Mouse (Mus musculus) hindbrain, postnatal 0 days (tissue): Measurements from ENCODE around the gene Dusp12. TPM values are rescaled to one million over a fixed set of nuclear protein-coding genes. Genes with fewer than 3 reads are reported as not detected.
A peak's percentile ranks its signal among the peaks of the same experiment; 100 is the strongest.

ENCODE experiments used
- ATAC-seq: fragments of 200-750 bp; cut with Nextera tagmentation; 2 replicates; pipeline ENCODE4 v1.8.0; 2017; ENCODE audit warnings: mild to moderate bottlenecking, moderate TSS enrichment, moderate library complexity
- DNase-seq: peaks from one replicate; pipeline ENCODE4 v3.0.0-alpha.2; 2015; ENCODE audit warnings: low spot score
- H3K27ac ChIP-seq: fragments of 300-500 bp; sonication (generic); 2 replicates; pipeline ENCODE4 v1.5.1; 2014; ENCODE audit warnings: mild to moderate bottlenecking
- H3K27me3 ChIP-seq: fragments of 300-500 bp; sonication (generic); 2 replicates; pipeline ENCODE4 v1.6.1; 2014; ENCODE audit warnings: low read length, mixed read lengths; ENCODE audit not compliant: insufficient read depth
- H3K36me3 ChIP-seq: fragments of 300-500 bp; sonication (generic); 2 replicates; pipeline ENCODE4 v1.6.1; 2014; ENCODE audit warnings: low read length, mixed read lengths; ENCODE audit not compliant: insufficient read depth
- H3K4me1 ChIP-seq: fragments of 300-500 bp; sonication (generic); 2 replicates; pipeline ENCODE4 v1.6.1; 2014; ENCODE audit warnings: antibody characterized with exemption, low read length, mixed read lengths; ENCODE audit not compliant: insufficient read depth
- H3K4me2 ChIP-seq: fragments of 300-500 bp; sonication (generic); 2 replicates; pipeline ENCODE4 v1.6.1; 2014; ENCODE audit warnings: low read depth, mild to moderate bottlenecking, low read length, moderate library complexity, mixed read lengths
- H3K4me3 ChIP-seq: fragments of 300-500 bp; sonication (generic); 2 replicates; pipeline ENCODE4 v1.5.1; 2014; ENCODE audit warnings: low read length
- H3K9ac ChIP-seq: fragments of 300-500 bp; sonication (generic); replicated peaks from 2 replicates; pipeline ENCODE4 v1.6.1; 2014; ENCODE audit warnings: mild to moderate bottlenecking, low read length, moderate library complexity, mixed read lengths
- H3K9me3 ChIP-seq: fragments of 300-500 bp; sonication (generic); 2 replicates; pipeline ENCODE4 v1.6.1; 2016; ENCODE audit warnings: low read length, mixed read lengths
- CTCF ChIP-seq: IDR thresholded peaks from 2 replicates; pipeline ENCODE4 v1.5.1; 2016; ENCODE audit warnings: antibody characterized with exemption, control low read depth, low read depth
- WGBS: fragments of 180-500 bp; shearing (Covaris S2); extraction: QIAGEN DNeasy Blood & Tissue Kit; methylation state at CpG from one replicate; pipeline ENCODE4 v1.1.7; 2014; 5-methylcytosine and 5-hydroxymethylcytosine counted together
- polyA plus RNA-seq: library from polyadenylated mRNA; unstranded; fragments of >200 nt; fragmentation: Nextera tagmentation; extraction: Ambion mirVana; gene quantifications from 2 replicates; pipeline ENCODE4 v1.2.1, GENCODE M21; 2015
- total RNA-seq: library from RNA; depleted of rRNA; stranded (reverse); fragments of >200 nt; gene quantifications from 2 replicates; pipeline ENCODE4 v1.2.3, GENCODE M21; 2014

The Dusp12 gene
- total and polyA plus RNA-seq, 2 experiments from 2014 or later, result 34.4 to 40.4 TPM

DNA sequence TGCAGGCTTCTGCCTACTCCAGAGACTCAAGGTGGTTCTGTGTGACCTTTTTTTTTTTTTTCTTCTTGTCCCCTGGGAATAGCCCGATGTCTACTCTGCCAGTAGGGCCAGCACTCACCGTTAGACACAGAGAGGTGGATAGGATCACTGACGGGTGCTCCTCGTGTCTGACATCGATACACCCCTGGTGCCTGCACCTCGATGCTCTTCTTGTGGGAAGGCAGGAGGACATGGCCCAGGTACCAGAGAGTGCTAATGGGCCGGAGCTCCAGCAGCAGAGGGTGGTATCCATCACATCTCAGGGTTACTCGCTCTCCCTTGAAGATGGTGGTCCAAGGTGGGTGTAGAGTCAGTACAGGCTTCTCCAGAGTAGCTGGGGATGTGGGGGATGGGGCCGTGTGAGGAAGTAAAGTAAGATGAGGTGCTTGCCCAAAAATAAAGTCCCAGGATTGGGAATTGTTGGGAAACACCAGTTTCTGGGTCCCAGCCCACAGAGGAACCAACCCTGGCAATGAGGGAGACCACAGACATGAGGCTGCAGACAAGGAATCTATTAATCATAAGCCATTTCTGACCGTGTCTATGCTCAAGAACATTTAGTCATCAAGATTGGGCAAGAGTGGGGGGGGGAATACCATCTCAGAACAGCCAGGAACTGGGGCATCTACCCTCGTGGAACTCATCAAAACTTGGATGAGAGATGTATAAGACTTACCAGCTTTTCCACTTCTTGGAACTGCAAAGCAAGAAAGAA lies 26.7 kb upstream of the Dusp12 start:
- Histone ChIP-seq H3K36me3 (no peaks in the 10 kb centered on the region), H3K9me3 (no peaks in the 10 kb centered on the region), H3K4me2 (no peak overlapping the region), H3K27me3 (no peaks in the 10 kb centered on the region), H3K27ac (no peak overlapping the region), H3K4me1 (peaks cover 3% of the 10 kb centered on the region; the same call in 1 of the 2 replicates), H3K9ac (no peak overlapping the region), H3K4me3 (no peak overlapping the region)
- TF ChIP-seq CTCF, result no peak
- WGBS, result 87% methylated on average over 11 of the region's 11 CpGs
- DNase-seq (no peak), ATAC-seq (no peak)

DNA sequence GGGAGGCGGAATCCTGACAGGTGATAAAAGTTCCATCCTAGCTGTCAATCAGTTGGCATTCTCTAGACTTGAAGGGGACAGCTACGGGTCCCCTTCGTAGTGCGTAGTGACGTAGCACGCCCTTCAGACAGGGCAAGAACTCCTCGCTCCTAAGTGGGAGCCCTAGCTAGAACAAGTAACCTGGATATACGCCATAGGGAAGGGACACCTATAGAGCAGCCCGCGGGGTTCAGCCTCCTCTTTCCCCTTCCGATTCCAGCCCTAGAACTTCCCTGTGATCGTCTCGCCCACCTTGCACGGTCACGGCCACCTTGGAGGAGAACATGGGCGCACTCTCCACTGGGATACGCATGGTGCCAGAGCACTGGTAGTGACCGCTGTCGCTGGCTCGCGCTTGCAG lies 23.0 kb upstream of the Dusp12 start:
- H3K27me3 ChIP-seq, result peaks cover 3% of the 10 kb centered on the region; the same call in 1 of the 2 replicates
- WGBS, result 5% methylated on average over 21 of the region's 21 CpGs
- peak overlapping the region; percentile 56 for H3K4me3 ChIP-seq
- H3K4me2 ChIP-seq, result peak overlapping the region; percentile 86
- no peak overlapping the region for H3K27ac ChIP-seq
- DNase-seq, result peak; percentile 34
- peaks cover 3% of the 10 kb centered on the region; the same call in 1 of the 2 replicates for H3K4me1 ChIP-seq
- H3K36me3 ChIP-seq, result no peaks in the 10 kb centered on the region
- ATAC-seq, result peak; percentile 80
- no peaks in the 10 kb centered on the region for H3K9me3 ChIP-seq
- TF ChIP-seq CTCF, result no peak
- H3K9ac ChIP-seq, result peak overlapping the region; percentile 61; the same call in 1 of the 2 replicates

DNA sequence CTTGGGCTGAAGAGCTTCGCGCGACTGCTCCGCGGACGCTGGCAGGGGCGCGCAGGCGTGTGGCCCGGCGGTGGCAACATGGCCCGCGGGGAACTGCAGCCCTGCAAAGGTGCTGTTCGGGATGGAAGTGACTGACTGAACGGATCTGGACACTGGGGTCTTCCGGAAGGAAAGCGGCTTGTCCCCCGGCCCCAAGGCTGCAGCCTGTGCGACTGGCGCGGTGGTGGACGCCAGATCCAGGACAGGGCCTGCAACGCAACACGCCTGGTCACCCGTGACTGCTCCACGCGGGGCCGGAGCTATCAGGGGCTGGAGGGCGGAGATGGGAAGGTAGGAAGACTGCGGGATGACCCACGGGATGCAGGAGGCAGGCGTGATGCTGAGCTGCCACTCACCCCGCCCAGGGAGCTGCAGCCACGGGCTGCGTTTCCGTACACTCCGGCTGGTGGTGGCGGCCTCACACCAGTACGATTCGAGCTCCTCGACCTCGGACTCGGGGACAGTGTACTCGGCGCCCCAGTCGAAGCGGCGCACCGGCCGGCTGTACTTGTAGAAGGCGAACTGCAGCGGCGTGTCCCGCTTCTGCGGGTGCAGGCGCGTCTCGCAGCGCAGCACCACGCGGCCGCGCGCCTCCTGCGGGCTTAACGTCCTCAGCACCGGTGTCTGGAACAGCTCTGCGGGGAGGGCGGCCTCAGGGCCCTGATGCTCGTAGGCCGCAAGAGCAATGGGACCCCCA lies 22.3 kb upstream of the Dusp12 start:
- H3K4me2 ChIP-seq, result peak overlapping the region; percentile 86
- H3K4me3 ChIP-seq, result peak overlapping the region; percentile 56
- no peak for TF ChIP-seq CTCF
- peak overlapping the region; percentile 61 for H3K9ac ChIP-seq
- ATAC-seq, result peak; percentile 73
- H3K27ac ChIP-seq, result no peak overlapping the region
- H3K9me3 ChIP-seq, result no peaks in the 10 kb centered on the region
- H3K4me1 ChIP-seq, result peaks cover 3% of the 10 kb centered on the region; the same call in 1 of the 2 replicates
- peak; percentile 64 for DNase-seq
- WGBS, result under 1% methylated on average over 69 of the region's 71 CpGs
- peaks cover 3% of the 10 kb centered on the region; the same call in 1 of the 2 replicates for H3K27me3 ChIP-seq
- no peaks in the 10 kb centered on the region for H3K36me3 ChIP-seq

DNA sequence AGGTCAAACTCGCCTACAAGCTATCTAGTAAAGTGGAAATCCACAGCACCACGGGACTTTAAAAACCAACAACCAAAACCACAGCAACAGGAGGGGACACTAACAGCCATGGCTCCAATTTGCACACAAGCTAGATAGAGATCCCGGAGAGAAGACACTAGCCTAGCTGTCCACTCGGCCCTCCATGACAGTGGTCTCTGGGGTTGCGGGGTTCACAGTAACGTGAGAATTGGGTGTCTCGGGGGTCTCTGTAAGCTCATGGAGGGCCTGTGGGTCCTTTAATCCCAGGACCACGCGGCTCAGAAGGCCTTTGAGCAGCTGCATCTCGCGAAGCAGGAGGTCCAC lies 21.7 kb upstream of the Dusp12 start:
- 19% methylated on average over 11 of the region's 11 CpGs for WGBS
- ATAC-seq, result no peak
- Histone ChIP-seq H3K36me3 (no peaks in the 10 kb centered on the region), H3K4me3 (peak overlapping the region; percentile 56), H3K4me2 (peak overlapping the region; percentile 86), H3K4me1 (peaks cover 3% of the 10 kb centered on the region; the same call in 1 of the 2 replicates), H3K27me3 (peaks cover 3% of the 10 kb centered on the region; the same call in 1 of the 2 replicates), H3K9ac (peak overlapping the region; percentile 61), H3K27ac (no peak overlapping the region), H3K9me3 (no peaks in the 10 kb centered on the region)
- DNase-seq, result peak; percentile 2
- no peak for TF ChIP-seq CTCF

DNA sequence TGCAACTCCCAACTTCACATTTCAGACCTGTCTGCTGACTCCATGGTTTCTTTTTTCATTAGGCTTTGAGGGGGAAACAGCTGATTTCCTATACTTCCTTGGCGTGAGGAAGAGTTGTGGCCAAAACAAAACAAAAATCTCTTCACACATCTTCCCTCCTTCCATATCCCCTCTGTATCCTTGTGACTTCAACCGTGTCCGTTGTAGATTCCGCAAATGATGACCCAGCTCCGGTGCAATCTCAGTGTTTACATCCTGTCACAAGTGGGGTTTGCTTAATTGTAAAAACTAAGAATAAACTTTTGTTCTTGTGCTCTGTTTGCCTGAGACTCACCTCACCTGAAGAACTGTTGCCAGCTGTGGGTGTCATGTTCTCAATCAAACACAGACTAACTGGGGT lies 18.1 kb upstream of the Dusp12 start:
- no peaks in the 10 kb centered on the region for H3K9me3 ChIP-seq
- peaks cover 3% of the 10 kb centered on the region; the same call in 1 of the 2 replicates for H3K27me3 ChIP-seq
- H3K27ac ChIP-seq, result no peak overlapping the region
- WGBS, result 82% methylated on average over 5 of the region's 5 CpGs
- H3K36me3 ChIP-seq, result no peaks in the 10 kb centered on the region
- no peak overlapping the region for H3K9ac ChIP-seq
- no peak for DNase-seq
- no peak for ATAC-seq
- H3K4me2 ChIP-seq, result no peak overlapping the region
- TF ChIP-seq CTCF, result no peak
- no peak overlapping the region for H3K4me3 ChIP-seq
- peaks cover 1% of the 10 kb centered on the region; the same call in 1 of the 2 replicates for H3K4me1 ChIP-seq

DNA sequence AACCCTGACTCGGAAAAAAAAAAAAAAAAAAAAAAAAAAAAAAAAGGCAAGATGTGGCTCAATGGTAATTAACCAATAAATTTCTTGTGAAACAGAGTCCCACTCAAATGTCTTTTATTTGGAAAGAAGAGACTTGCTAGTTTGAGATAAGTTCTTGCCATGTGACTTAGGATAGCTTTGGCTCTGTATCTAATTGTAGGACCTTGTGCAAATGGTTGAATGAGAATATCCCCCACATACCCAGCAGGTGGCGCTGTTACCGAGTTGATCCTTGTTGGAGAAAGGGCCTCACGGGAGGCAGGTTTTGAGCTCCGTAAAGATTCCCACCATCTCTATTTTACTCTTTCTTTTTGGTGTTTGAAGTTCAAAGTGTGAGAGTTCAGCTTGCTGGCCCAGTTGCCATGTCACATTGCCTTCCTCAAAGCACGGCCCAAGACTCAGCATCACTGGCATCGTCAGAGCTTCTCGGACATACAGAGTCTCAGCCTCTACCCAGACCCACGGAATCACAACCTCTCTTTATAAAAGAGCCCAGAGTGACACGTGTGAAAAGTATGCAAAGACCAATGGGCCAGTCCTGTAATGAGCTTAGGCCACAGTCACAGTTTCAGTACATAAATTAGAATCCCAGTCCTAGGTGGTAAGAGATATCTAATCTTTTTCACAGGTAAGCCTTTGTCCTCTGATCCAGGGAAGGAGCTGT lies 16.3 kb upstream of the Dusp12 start:
- H3K4me2 ChIP-seq, result peak overlapping the region; percentile 25; the same call in 1 of the 2 replicates
- H3K4me3 ChIP-seq, result no peak overlapping the region
- TF ChIP-seq CTCF, result peak; percentile 85
- peak; percentile 67 for ATAC-seq
- no peaks in the 10 kb centered on the region for H3K36me3 ChIP-seq
- H3K9ac ChIP-seq, result no peak overlapping the region
- H3K27me3 ChIP-seq, result peaks cover 3% of the 10 kb centered on the region; the same call in 1 of the 2 replicates
- DNase-seq, result peak; percentile 92
- H3K9me3 ChIP-seq, result no peaks in the 10 kb centered on the region
- no peaks in the 10 kb centered on the region for H3K4me1 ChIP-seq
- WGBS, result 28% methylated on average over 10 of the region's 10 CpGs
- no peak overlapping the region for H3K27ac ChIP-seq
